Mouse (Mus musculus) brain, embryonic 14.5 days (tissue): ENCODE results near the gene Fam84a.

Source experiments
- CTCF ChIP-seq: fragments of 200-500 bp; IDR thresholded peaks from 2 replicates; pipeline ENCODE4 v1.5.1; 2012; ENCODE audit warnings: inconsistent platforms, mild to moderate bottlenecking, moderate library complexity, borderline replicate concordance; ENCODE audit not compliant: insufficient read depth, insufficient read length; ENCODE audit errors: extremely low read depth
- POLR2A ChIP-seq: fragments of 200-500 bp; IDR thresholded peaks from 2 replicates; pipeline ENCODE4 v1.6.1; 2012; ENCODE audit warnings: mild to moderate bottlenecking, inconsistent platforms, borderline replicate concordance; ENCODE audit not compliant: poor library complexity, insufficient read depth, insufficient read length, severe bottlenecking; ENCODE audit errors: extremely low read depth

DNA sequence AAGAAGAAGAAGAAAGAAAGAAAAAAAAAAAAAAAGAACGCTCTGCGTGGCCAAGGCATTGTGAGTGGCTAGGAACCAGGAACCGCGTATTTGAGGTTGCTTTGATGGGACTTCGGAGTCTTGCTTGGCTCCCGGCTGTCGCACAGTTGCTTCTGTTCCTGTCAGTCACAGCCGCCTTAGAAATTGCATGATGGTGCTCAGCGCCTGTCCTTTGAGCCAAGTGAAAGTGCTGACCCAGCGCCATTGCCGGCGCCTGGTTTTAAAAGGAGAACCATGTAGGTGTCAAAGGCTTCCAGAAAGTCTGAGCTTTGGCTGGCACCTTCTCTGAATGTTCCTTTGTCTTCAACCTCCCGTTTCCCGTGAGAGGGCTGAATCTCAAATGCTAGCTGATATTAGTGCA, 572 bp upstream of the Fam84a start:
- no peak for TF ChIP-seq CTCF
- TF ChIP-seq POLR2A = no peak
